Mouse (Mus musculus) embryonic fibroblast, embryonic 13.5 days (primary cell): ENCODE measurements at regions not wholly inside any gene's neighbourhood (a gene's known extent, or its start where the extent isn't known, plus 50 kb on each side); places are given as distances from the start of the nearest gene placed in this dataset.
A peak's percentile ranks its signal among the peaks of the same experiment; 100 is the strongest.
"Not testable (repeated sequence)": the region's sequence is repeated elsewhere in the genome, so short reads cannot be mapped to it uniquely, and the experiment has no call there.

Experiments used
- H3K27ac ChIP-seq: 2 replicates; pipeline ENCODE4 v1.5.1; 2012; ENCODE audit warnings: low read length, control low read depth, inconsistent platforms; ENCODE audit not compliant: insufficient read depth
- H3K4me1 ChIP-seq: 2 replicates; pipeline ENCODE4 v1.6.1; 2011; ENCODE audit warnings: low read length; ENCODE audit not compliant: control insufficient read depth, insufficient read depth
- H3K4me3 ChIP-seq: 2 replicates; pipeline ENCODE4 v1.5.1; 2011; ENCODE audit warnings: mild to moderate bottlenecking, control low read depth, low read length; ENCODE audit not compliant: insufficient read depth
- CTCF ChIP-seq: IDR thresholded peaks from 2 replicates; pipeline ENCODE4 v1.5.1; 2011; ENCODE audit warnings: mild to moderate bottlenecking, control low read depth, low read length, moderate library complexity, borderline replicate concordance; ENCODE audit not compliant: insufficient read depth
- POLR2A ChIP-seq: IDR thresholded peaks from 2 replicates; pipeline ENCODE4 v1.6.1; 2011; ENCODE audit warnings: low read depth, mild to moderate bottlenecking, control low read depth, low read length, moderate library complexity

GRCm38 (mm10) chr11:8773862-8774261, 109.5 kb upstream of the Tns3 start:
- H3K4me3 ChIP-seq, result no peak overlapping the region
- H3K4me1 ChIP-seq, result no peaks in the 10 kb centered on the region; the same call in 1 of the 2 replicates
- H3K27ac ChIP-seq, result no peak overlapping the region
- TF ChIP-seq CTCF, result no peak
- TF ChIP-seq POLR2A, result no peak

DNA sequence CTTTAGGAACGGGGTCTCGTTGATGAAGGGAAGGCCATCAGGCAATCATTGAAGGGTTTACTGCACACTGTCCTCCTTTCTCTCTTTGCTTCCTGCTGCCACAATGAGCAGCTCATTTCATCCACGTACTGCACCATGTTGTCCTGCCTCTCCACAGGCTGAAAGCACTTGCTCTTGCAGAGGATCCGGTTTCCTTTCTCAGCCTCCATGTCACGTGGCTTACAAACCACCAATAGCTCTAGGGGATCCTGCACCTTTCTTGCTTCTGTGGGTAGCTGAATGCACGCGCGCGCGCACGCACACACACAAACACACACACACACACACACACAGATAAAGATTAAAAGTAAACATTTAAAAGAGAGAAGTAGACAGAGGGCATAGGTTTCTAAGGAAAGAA, 108.9 kb upstream of the Tns3 start:
- no peaks in the 10 kb centered on the region; the same call in 1 of the 2 replicates for H3K4me1 ChIP-seq
- no peak overlapping the region for H3K27ac ChIP-seq
- H3K4me3 ChIP-seq, result no peak overlapping the region
- TF ChIP-seq POLR2A (no peak), CTCF (no peak)

DNA sequence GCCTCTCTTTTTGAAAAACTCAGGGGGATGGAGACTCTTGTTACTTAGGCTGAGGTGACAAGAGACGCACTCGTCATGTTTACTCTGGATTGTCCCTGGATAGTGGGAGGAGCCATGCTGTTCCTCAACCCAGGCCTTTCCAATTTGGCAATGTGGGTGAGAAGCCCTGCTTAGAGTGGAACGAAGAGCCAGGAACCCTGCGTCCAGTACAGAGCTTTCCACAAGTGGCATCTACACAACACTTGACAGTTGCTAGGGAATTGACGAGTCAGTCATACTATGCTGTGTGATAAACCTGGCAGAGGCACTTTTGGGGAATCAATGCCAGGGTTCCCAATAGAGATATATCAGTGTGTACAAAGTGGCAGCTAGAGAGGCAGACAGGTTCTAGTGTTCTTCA, 108.2 kb upstream of the Tns3 start:
- TF ChIP-seq POLR2A (no peak), CTCF (no peak)
- Histone ChIP-seq H3K27ac (no peak overlapping the region), H3K4me1 (no peaks in the 10 kb centered on the region; the same call in 1 of the 2 replicates), H3K4me3 (no peak overlapping the region)

DNA sequence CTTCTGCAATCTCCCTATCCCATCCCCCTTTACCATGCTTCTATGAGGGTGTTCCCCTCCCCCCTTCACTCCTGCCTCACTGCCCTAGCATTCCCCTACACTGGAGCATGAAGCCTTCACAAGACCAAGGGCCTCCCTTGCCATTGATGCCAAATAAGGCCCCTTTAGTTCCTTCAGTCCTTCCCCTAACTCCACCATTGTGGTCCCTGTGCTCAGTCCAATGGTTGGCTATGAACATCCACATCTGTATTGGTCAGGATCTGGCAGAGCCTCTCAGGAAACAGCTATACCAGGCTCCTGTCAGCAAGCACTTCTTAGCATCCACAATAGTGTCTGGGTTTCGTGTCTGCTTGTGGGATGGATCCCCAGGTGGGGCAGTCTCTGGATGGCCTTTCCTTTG, 104.4 kb upstream of the Tns3 start:
- not testable (repeated sequence) for H3K4me1 ChIP-seq, H3K4me3 ChIP-seq, H3K27ac ChIP-seq

GRCm38 (mm10) chr11:8765541-8765885, 101.2 kb upstream of the Tns3 start:
- TF ChIP-seq CTCF (no peak), POLR2A (no peak)
- Histone ChIP-seq H3K27ac (peak overlapping the region; percentile 81), H3K4me3 (no peak overlapping the region), H3K4me1 (peaks cover 3% of the 10 kb centered on the region; the same call in 1 of the 2 replicates)

DNA sequence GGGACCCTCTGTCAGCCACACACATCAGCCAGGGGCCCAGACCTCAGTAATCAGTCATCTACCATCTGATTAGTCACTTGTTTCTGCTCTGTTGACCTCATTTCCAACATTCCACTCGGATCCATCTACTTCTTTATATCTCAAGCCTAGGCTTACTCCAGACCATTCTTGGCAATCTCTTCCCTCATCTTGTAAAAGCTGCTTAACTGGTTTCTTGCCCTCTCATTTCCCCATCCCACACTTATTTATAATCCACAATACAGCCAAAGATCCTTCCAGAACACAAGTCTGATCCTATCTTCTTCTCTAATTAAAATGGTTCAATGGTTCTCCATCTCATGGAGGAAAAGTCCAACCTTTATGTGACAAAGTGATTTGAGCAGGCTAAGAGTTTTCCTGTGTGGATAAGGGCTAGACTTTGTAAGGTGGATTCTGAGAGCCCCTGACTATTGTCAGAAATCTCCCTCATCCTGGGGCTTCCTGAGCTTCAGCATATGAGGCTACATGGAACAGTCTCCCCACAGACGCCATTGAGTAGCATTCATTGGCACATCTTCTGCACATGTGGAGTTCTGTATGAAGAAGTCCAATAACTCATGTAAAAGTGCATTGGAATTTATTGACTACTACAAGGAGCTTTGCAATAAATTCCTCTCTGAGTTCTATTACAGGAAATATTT, 100.7 kb upstream of the Tns3 start:
- TF ChIP-seq POLR2A, result no peak
- no peak for TF ChIP-seq CTCF
- Histone ChIP-seq H3K4me1 (peaks cover 3% of the 10 kb centered on the region; the same call in 1 of the 2 replicates), H3K4me3 (no peak overlapping the region), H3K27ac (peak overlapping the region; percentile 79)

DNA sequence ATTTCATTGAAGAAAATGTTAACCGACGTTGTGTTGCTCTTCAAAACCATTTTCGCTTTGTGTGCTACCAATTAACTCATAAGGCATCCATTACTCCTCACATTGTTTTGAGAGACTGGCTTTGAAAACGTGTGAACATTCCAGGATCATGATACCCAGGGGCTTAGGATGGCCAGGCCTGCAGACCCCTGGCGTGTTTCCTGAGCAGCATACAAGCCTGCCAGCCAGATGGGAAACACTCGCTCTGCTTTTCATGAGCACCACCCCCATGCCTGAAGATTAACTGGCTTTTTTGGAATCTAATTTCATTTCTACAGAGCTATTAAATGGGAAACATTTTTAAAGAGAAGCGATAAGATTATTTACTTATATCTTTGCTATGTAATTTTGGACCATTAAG, 99.1 kb upstream of the Tns3 start:
- no peak overlapping the region for H3K4me3 ChIP-seq
- TF ChIP-seq POLR2A (no peak), CTCF (no peak)
- H3K4me1 ChIP-seq, result peaks cover 3% of the 10 kb centered on the region; the same call in 1 of the 2 replicates
- H3K27ac ChIP-seq, result peak overlapping the region; percentile 91

GRCm38 (mm10) chr11:8762133-8762532, 97.8 kb upstream of the Tns3 start:
- TF ChIP-seq POLR2A (no peak), CTCF (no peak)
- peaks cover 3% of the 10 kb centered on the region; the same call in 1 of the 2 replicates for H3K4me1 ChIP-seq
- peak overlapping the region; percentile 31; the same call in 1 of the 2 replicates for H3K27ac ChIP-seq
- no peak overlapping the region for H3K4me3 ChIP-seq

GRCm38 (mm10) chr11:8761626-8762025, 97.3 kb upstream of the Tns3 start:
- Histone ChIP-seq H3K4me1 (peaks cover 3% of the 10 kb centered on the region; the same call in 1 of the 2 replicates), H3K27ac (peak overlapping the region; percentile 57)
- TF ChIP-seq CTCF (no peak), POLR2A (no peak)

DNA sequence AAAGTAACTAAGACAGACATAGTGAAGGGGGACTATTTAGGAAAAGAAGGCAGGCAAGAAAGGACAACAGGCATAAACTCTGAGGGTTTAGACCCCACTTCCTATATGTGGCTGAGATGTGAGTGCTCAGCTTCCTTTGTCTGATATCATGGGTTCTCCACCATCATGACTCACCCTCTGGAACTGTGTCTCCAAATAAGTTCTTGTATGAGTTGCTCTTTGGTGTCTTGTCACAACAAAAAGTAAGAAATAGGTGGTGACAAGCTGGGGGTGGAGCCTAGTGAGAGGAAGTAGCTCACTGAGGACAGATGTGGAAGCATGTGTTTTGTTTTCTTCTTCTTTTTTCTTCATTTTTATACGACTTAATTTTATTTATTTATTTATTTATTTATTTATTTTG, 95.5 kb upstream of the Tns3 start:
- no peak for TF ChIP-seq CTCF
- no peak for TF ChIP-seq POLR2A
- H3K4me1 ChIP-seq, result peaks cover 3% of the 10 kb centered on the region; the same call in 1 of the 2 replicates
- H3K27ac ChIP-seq, result no peak overlapping the region
- H3K4me3 ChIP-seq, result no peak overlapping the region

More at GRCm38 (mm10) chr11:8761626-8762025, 97.3 kb upstream of the Tns3 start:
- H3K4me3 ChIP-seq, result no peak overlapping the region

DNA sequence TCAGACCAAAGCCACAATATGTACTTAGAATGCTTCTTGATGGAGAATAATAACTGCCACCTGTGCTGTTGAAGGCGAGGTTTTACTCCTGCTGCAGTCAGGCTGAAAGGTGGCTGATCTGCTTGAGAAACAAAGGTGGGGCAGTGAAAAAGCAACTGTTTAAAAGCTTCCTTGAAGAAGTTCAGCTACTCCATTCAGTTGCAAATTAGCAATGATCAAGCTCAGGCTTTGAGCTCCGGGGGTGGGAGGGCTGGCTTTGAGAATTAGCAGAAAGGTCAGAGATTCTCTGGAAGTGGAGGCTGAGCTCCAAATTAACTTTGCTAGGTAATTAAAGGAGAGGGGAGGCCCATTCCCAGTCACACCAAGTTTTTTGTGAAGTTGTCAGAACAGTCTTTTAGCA, 90.2 kb upstream of the Tns3 start:
- H3K4me1 ChIP-seq, H3K27ac ChIP-seq: not testable (repeated sequence)

GRCm38 (mm10) chr11:8735784-8736183, 71.4 kb upstream of the Tns3 start:
- H3K27ac ChIP-seq, H3K4me1 ChIP-seq, H3K4me3 ChIP-seq: not testable (repeated sequence)

More for the DNA sequence above, 90.2 kb upstream of the Tns3 start:
- not testable (repeated sequence) for H3K4me3 ChIP-seq
